Mouse (Mus musculus): ENCODE data around the gene Apom.

GRCm38 (mm10) chr17:35157661-35158175 lies 25.9 kb upstream of the Apom start:
- no peak for TF ChIP-seq CTCF (IDR thresholded peaks at IDR 0.05; ENCODE audit: insufficient read depth, low read depth, low read length)
- no peak for TF ChIP-seq POLR2A (IDR thresholded peaks at IDR 0.05; ENCODE audit: insufficient read depth, low read depth, low read length)

Measured in olfactory bulb, adult 2 months (tissue).